Mouse (Mus musculus) limb, embryonic 12.5 days (tissue): ENCODE measurements around the gene Dpf3. TPM values are rescaled to one million over a fixed set of nuclear protein-coding genes. Genes with fewer than 3 reads are reported as not detected.

Experiments used
- ATAC-seq: fragments of 200-750 bp; cut with Nextera tagmentation; 2 replicates; pipeline ENCODE4 v1.8.0; 2017; ENCODE audit warnings: low read depth, moderate TSS enrichment; ENCODE audit not compliant: insufficient number of reproducible peaks, insufficient read depth, low FRiP score, low TSS enrichment
- H3K27ac ChIP-seq: fragments of 300-500 bp; sonication (generic); 2 replicates; pipeline ENCODE4 v1.5.1; 2016; ENCODE audit warnings: mild to moderate bottlenecking, moderate library complexity
- H3K27me3 ChIP-seq: fragments of 300-500 bp; sonication (generic); 2 replicates; pipeline ENCODE4 v1.6.1; 2016; ENCODE audit warnings: mild to moderate bottlenecking, moderate library complexity
- H3K36me3 ChIP-seq: fragments of 300-500 bp; sonication (generic); 2 replicates; pipeline ENCODE4 v1.6.1; 2016; ENCODE audit warnings: mild to moderate bottlenecking, moderate library complexity
- H3K4me1 ChIP-seq: fragments of 300-500 bp; sonication (generic); replicated peaks from 2 replicates; pipeline ENCODE4 v1.6.1; 2016
- H3K4me2 ChIP-seq: fragments of 300-500 bp; sonication (generic); 2 replicates; pipeline ENCODE4 v1.6.1; 2016; ENCODE audit warnings: mild to moderate bottlenecking, moderate library complexity
- H3K4me3 ChIP-seq: fragments of 300-500 bp; sonication (generic); replicated peaks from 2 replicates; pipeline ENCODE4 v1.5.1; 2016; ENCODE audit warnings: mild to moderate bottlenecking
- H3K9ac ChIP-seq: fragments of 300-500 bp; sonication (generic); replicated peaks from 2 replicates; pipeline ENCODE4 v1.6.1; 2016; ENCODE audit warnings: mild to moderate bottlenecking, moderate library complexity
- H3K9me3 ChIP-seq: fragments of 300-500 bp; sonication (generic); 2 replicates; pipeline ENCODE4 v1.6.1; 2016; ENCODE audit warnings: mild to moderate bottlenecking, moderate library complexity
- WGBS: fragments of 180-500 bp; shearing (Covaris S2); methylation state at CpG from one replicate; pipeline ENCODE4 v1.1.7; 2016; 5-methylcytosine and 5-hydroxymethylcytosine counted together
- polyA plus RNA-seq: library from polyadenylated mRNA; unstranded; fragments of >200 nt; fragmentation: Nextera tagmentation; extraction: Ambion mirVana; gene quantifications from 2 replicates; pipeline ENCODE4 v1.2.1, GENCODE M21; 2016

Gene Dpf3
- polyA plus RNA-seq, 1 experiment from 2014 or later: 4.4 TPM

GRCm38 (mm10) chr12:83241022-83241421 is 246.5 kb downstream of the Dpf3 start:
- Histone ChIP-seq H3K9me3 (no peaks in the 10 kb centered on the region), H3K9ac (no peak overlapping the region), H3K4me1 (no peaks in the 10 kb centered on the region), H3K36me3 (no peaks in the 10 kb centered on the region), H3K4me2 (no peak overlapping the region), H3K27me3 (no peaks in the 10 kb centered on the region; the same call in 1 of the 2 replicates), H3K4me3 (no peak overlapping the region), H3K27ac (no peak overlapping the region)
- ATAC-seq: no peak
- WGBS: 62% methylated on average over 3 of the region's 3 CpGs

GRCm38 (mm10) chr12:83240571-83240970 is 246.9 kb downstream of the Dpf3 start:
- H3K4me3 ChIP-seq: no peak overlapping the region
- ATAC-seq: no peak
- no peaks in the 10 kb centered on the region for H3K9me3 ChIP-seq
- no peaks in the 10 kb centered on the region; the same call in 1 of the 2 replicates for H3K27me3 ChIP-seq
- H3K9ac ChIP-seq: no peak overlapping the region
- H3K4me1 ChIP-seq: no peaks in the 10 kb centered on the region
- no peak overlapping the region for H3K4me2 ChIP-seq
- H3K36me3 ChIP-seq: no peaks in the 10 kb centered on the region
- H3K27ac ChIP-seq: no peak overlapping the region

GRCm38 (mm10) chr12:83235781-83236180 is 251.7 kb downstream of the Dpf3 start:
- Histone ChIP-seq H3K27ac (no peak overlapping the region), H3K4me3 (no peak overlapping the region), H3K36me3 (no peaks in the 10 kb centered on the region), H3K9ac (no peak overlapping the region), H3K9me3 (peaks cover 2% of the 10 kb centered on the region), H3K4me1 (no peaks in the 10 kb centered on the region), H3K4me2 (no peak overlapping the region), H3K27me3 (no peaks in the 10 kb centered on the region)
- no peak for ATAC-seq
- 89% methylated on average over 6 of the region's 6 CpGs for WGBS

- no peaks in the 10 kb centered on the region for H3K36me3 ChIP-seq
- no peak overlapping the region for H3K9ac ChIP-seq
- WGBS: 55% methylated on average over 2 of the region's 2 CpGs
- peaks cover 5% of the 10 kb centered on the region for H3K9me3 ChIP-seq
- no peaks in the 10 kb centered on the region for H3K27me3 ChIP-seq
- no peak for ATAC-seq
- H3K4me2 ChIP-seq: no peak overlapping the region
- no peaks in the 10 kb centered on the region for H3K4me1 ChIP-seq
- H3K27ac ChIP-seq: no peak overlapping the region
- H3K4me3 ChIP-seq: no peak overlapping the region
Observed at GRCm38 (mm10) chr12:83234981-83235380, 252.5 kb downstream of the Dpf3 start.

GRCm38 (mm10) chr12:83233651-83234050 is 253.9 kb downstream of the Dpf3 start:
- H3K36me3 ChIP-seq: no peaks in the 10 kb centered on the region
- no peak overlapping the region for H3K27ac ChIP-seq
- H3K9ac ChIP-seq: no peak overlapping the region
- H3K4me2 ChIP-seq: no peak overlapping the region
- WGBS: 71% methylated on average over 7 of the region's 7 CpGs
- H3K4me1 ChIP-seq: no peaks in the 10 kb centered on the region
- peaks cover 5% of the 10 kb centered on the region for H3K9me3 ChIP-seq
- no peak overlapping the region for H3K4me3 ChIP-seq
- ATAC-seq: no peak
- no peaks in the 10 kb centered on the region for H3K27me3 ChIP-seq

- H3K9ac ChIP-seq: no peak overlapping the region
- no peaks in the 10 kb centered on the region for H3K27me3 ChIP-seq
- no peaks in the 10 kb centered on the region for H3K36me3 ChIP-seq
- ATAC-seq: no peak
- 58% methylated on average over 5 of the region's 5 CpGs for WGBS
- H3K4me3 ChIP-seq: no peak overlapping the region
- H3K27ac ChIP-seq: no peak overlapping the region
- H3K4me1 ChIP-seq: no peaks in the 10 kb centered on the region
- no peak overlapping the region for H3K4me2 ChIP-seq
- H3K9me3 ChIP-seq: peaks cover 5% of the 10 kb centered on the region
Observed at GRCm38 (mm10) chr12:83232916-83233315, 254.6 kb downstream of the Dpf3 start.

GRCm38 (mm10) chr12:83231258-83231657 is 256.3 kb downstream of the Dpf3 start:
- Histone ChIP-seq H3K4me2 (no peak overlapping the region), H3K4me3 (no peak overlapping the region), H3K9me3 (peaks cover 5% of the 10 kb centered on the region), H3K27me3 (no peaks in the 10 kb centered on the region), H3K9ac (no peak overlapping the region), H3K36me3 (no peaks in the 10 kb centered on the region), H3K27ac (no peak overlapping the region), H3K4me1 (no peaks in the 10 kb centered on the region)
- ATAC-seq: no peak
- WGBS: 84% methylated on average over 4 of the region's 4 CpGs

GRCm38 (mm10) chr12:83229683-83230082 is 257.8 kb downstream of the Dpf3 start:
- no peak overlapping the region for H3K4me2 ChIP-seq
- no peak overlapping the region for H3K27ac ChIP-seq
- 88% methylated on average over 6 of the region's 6 CpGs for WGBS
- peaks cover 5% of the 10 kb centered on the region for H3K9me3 ChIP-seq
- no peaks in the 10 kb centered on the region for H3K27me3 ChIP-seq
- no peaks in the 10 kb centered on the region for H3K36me3 ChIP-seq
- ATAC-seq: no peak
- no peak overlapping the region for H3K9ac ChIP-seq
- H3K4me1 ChIP-seq: no peaks in the 10 kb centered on the region
- no peak overlapping the region for H3K4me3 ChIP-seq

GRCm38 (mm10) chr12:83227014-83227413 is 260.5 kb downstream of the Dpf3 start:
- WGBS: 60% methylated on average over 4 of the region's 4 CpGs
- no peaks in the 10 kb centered on the region for H3K36me3 ChIP-seq
- H3K9me3 ChIP-seq: peaks cover 5% of the 10 kb centered on the region
- H3K27ac ChIP-seq: no peak overlapping the region
- H3K4me2 ChIP-seq: no peak overlapping the region
- H3K4me3 ChIP-seq: no peak overlapping the region
- H3K9ac ChIP-seq: no peak overlapping the region
- no peak for ATAC-seq
- no peaks in the 10 kb centered on the region for H3K4me1 ChIP-seq
- H3K27me3 ChIP-seq: no peaks in the 10 kb centered on the region

GRCm38 (mm10) chr12:83220964-83221363 is 266.6 kb downstream of the Dpf3 start:
- Histone ChIP-seq H3K27me3 (no peaks in the 10 kb centered on the region), H3K9me3 (no peaks in the 10 kb centered on the region)

GRCm38 (mm10) chr12:83213879-83214341 is 273.6 kb downstream of the Dpf3 start:
- H3K4me2 ChIP-seq: no peak overlapping the region
- H3K9me3 ChIP-seq: no peaks in the 10 kb centered on the region
- 40% methylated on average over 6 of the region's 6 CpGs for WGBS
- no peak overlapping the region for H3K27ac ChIP-seq
- no peak for ATAC-seq
- H3K4me1 ChIP-seq: peaks cover 31% of the 10 kb centered on the region
- H3K9ac ChIP-seq: no peak overlapping the region
- no peaks in the 10 kb centered on the region for H3K36me3 ChIP-seq
- no peak overlapping the region for H3K4me3 ChIP-seq
- no peaks in the 10 kb centered on the region for H3K27me3 ChIP-seq

More at GRCm38 (mm10) chr12:83220964-83221363, 266.6 kb downstream of the Dpf3 start:
- Histone ChIP-seq H3K4me2 (no peak overlapping the region), H3K27ac (no peak overlapping the region), H3K36me3 (no peaks in the 10 kb centered on the region), H3K9ac (no peak overlapping the region), H3K4me1 (no peaks in the 10 kb centered on the region), H3K4me3 (no peak overlapping the region)
- no peak for ATAC-seq
- WGBS: 80% methylated on average over 7 of the region's 7 CpGs

- Histone ChIP-seq H3K9ac (no peak overlapping the region), H3K4me3 (no peak overlapping the region), H3K27me3 (no peaks in the 10 kb centered on the region; the same call in 1 of the 2 replicates), H3K27ac (no peak overlapping the region), H3K36me3 (no peaks in the 10 kb centered on the region), H3K4me2 (no peak overlapping the region), H3K4me1 (peaks cover 44% of the 10 kb centered on the region), H3K9me3 (no peaks in the 10 kb centered on the region)
- ATAC-seq: no peak
- 80% methylated on average over 2 of the region's 2 CpGs for WGBS
Observed at GRCm38 (mm10) chr12:83211976-83212375, 275.5 kb downstream of the Dpf3 start.
